Mouse (Mus musculus) small intestine, adult 2 months (tissue): Measurements from ENCODE around the gene Ndc80.

Experiments used
- CTCF ChIP-seq: fragments of 200-500 bp; IDR thresholded peaks from 2 replicates; pipeline ENCODE4 v1.5.1; 2012; ENCODE audit warnings: low read depth, mild to moderate bottlenecking, control low read depth, inconsistent platforms, low read length, moderate library complexity, mixed read lengths; ENCODE audit not compliant: insufficient replicate concordance, insufficient read length; ENCODE audit errors: extremely low read depth
- POLR2A ChIP-seq: fragments of 200-500 bp; IDR thresholded peaks from 2 replicates; pipeline ENCODE4 v1.6.1; 2012; ENCODE audit warnings: low read depth, mild to moderate bottlenecking, control low read depth, inconsistent platforms, low read length, moderate library complexity

DNA sequence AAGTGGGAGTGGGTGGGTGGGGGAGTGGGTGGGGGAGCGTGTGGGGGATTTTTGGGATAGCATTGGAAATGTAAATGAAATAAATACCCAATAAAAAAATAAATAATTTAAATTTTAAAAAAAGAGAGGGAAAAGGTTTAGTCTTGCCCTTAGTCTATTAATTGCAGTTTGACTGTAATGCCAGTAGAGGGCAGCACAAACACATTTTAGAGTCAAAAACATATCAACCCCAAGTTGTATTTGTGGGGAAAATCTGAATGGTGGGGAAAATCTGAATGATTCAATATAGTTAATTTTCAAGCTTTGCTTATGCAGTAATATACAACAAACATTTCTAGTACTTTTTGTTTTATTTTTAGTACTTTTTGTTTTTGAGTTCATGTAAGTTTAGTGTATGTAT is 21.9 kb upstream of the Ndc80 start:
- TF ChIP-seq POLR2A = no peak
- no peak for TF ChIP-seq CTCF
